Mouse (Mus musculus) fibroblast of lung, adult 2 months (primary cell): ENCODE data around the gene Afap1l2.

Experiments
- DNase-seq: peaks from one replicate; pipeline ENCODE4 v3.0.0-alpha.2; 2011; ENCODE audit warnings: low read depth

The Afap1l2 gene

GRCm38 (mm10) chr19:56939826-56940225 is 68.2 kb downstream of the Afap1l2 start:
- peak; percentile 64 for DNase-seq

- no peak for DNase-seq
Observed at GRCm38 (mm10) chr19:56937911-56938310, 70.1 kb downstream of the Afap1l2 start.

GRCm38 (mm10) chr19:56936253-56936652 is 71.8 kb downstream of the Afap1l2 start:
- DNase-seq = no peak

GRCm38 (mm10) chr19:56935777-56936176 is 72.3 kb downstream of the Afap1l2 start:
- no peak for DNase-seq

GRCm38 (mm10) chr19:56935111-56935510 is 72.9 kb downstream of the Afap1l2 start:
- DNase-seq = no peak

- no peak for DNase-seq
Observed at GRCm38 (mm10) chr19:56933800-56934199, 74.2 kb downstream of the Afap1l2 start.

- DNase-seq = no peak
Observed at GRCm38 (mm10) chr19:56930029-56930428, 78.0 kb downstream of the Afap1l2 start.

GRCm38 (mm10) chr19:56929392-56929791 is 78.6 kb downstream of the Afap1l2 start:
- no peak for DNase-seq

- DNase-seq = no peak
Observed at GRCm38 (mm10) chr19:56921744-56922143, 86.3 kb downstream of the Afap1l2 start.

GRCm38 (mm10) chr19:56920232-56920631 is 87.8 kb downstream of the Afap1l2 start:
- DNase-seq = no peak

- peak; percentile 81 for DNase-seq
Observed at GRCm38 (mm10) chr19:56919628-56920027, 88.4 kb downstream of the Afap1l2 start.

- no peak for DNase-seq
Observed at GRCm38 (mm10) chr19:56915084-56915483, 92.9 kb downstream of the Afap1l2 start.

- DNase-seq = no peak
Observed at GRCm38 (mm10) chr19:56914658-56915057, 93.4 kb downstream of the Afap1l2 start.

GRCm38 (mm10) chr19:56913761-56914160 is 94.3 kb downstream of the Afap1l2 start:
- DNase-seq = no peak

- no peak for DNase-seq
Observed at GRCm38 (mm10) chr19:56910561-56910960, 97.5 kb downstream of the Afap1l2 start.

GRCm38 (mm10) chr19:56908472-56909270 is 99.4 kb downstream of the Afap1l2 start:
- DNase-seq = peak; percentile 26

GRCm38 (mm10) chr19:56907850-56908249 is 100.2 kb downstream of the Afap1l2 start:
- no peak for DNase-seq

GRCm38 (mm10) chr19:56905395-56905794 is 102.6 kb downstream of the Afap1l2 start:
- DNase-seq = no peak

- DNase-seq = no peak
Observed at GRCm38 (mm10) chr19:56904095-56904494, 103.9 kb downstream of the Afap1l2 start.

GRCm38 (mm10) chr19:56897654-56898053 is 110.4 kb downstream of the Afap1l2 start:
- no peak for DNase-seq

- DNase-seq = no peak
Observed at GRCm38 (mm10) chr19:56893326-56893725, 114.7 kb downstream of the Afap1l2 start.

GRCm38 (mm10) chr19:56892586-56892985 is 115.4 kb downstream of the Afap1l2 start:
- no peak for DNase-seq

GRCm38 (mm10) chr19:56891438-56891837 is 116.6 kb downstream of the Afap1l2 start:
- DNase-seq = no peak

GRCm38 (mm10) chr19:56888654-56889053 is 119.4 kb downstream of the Afap1l2 start:
- DNase-seq = no peak
